Mouse (Mus musculus) kidney, embryonic 15.5 days (tissue): ENCODE data around the gene Abcc4. TPM values are rescaled to one million over a fixed set of nuclear protein-coding genes. Genes with fewer than 3 reads are reported as not detected.

ENCODE experiments used
- ATAC-seq: fragments of 200-750 bp; cut with Nextera tagmentation; replicated peaks from 2 replicates; pipeline ENCODE4 v1.8.0; 2017; ENCODE audit warnings: moderate TSS enrichment; ENCODE audit not compliant: low FRiP score
- H3K27ac ChIP-seq: fragments of 300-500 bp; sonication (generic); 2 replicates; pipeline ENCODE4 v1.5.1; 2015; ENCODE audit warnings: mild to moderate bottlenecking, inconsistent platforms
- H3K27me3 ChIP-seq: fragments of 300-500 bp; sonication (generic); 2 replicates; pipeline ENCODE4 v1.6.1; 2015; ENCODE audit warnings: inconsistent platforms
- H3K36me3 ChIP-seq: fragments of 300-500 bp; sonication (generic); 2 replicates; pipeline ENCODE4 v1.6.1; 2015; ENCODE audit warnings: inconsistent platforms
- H3K4me1 ChIP-seq: fragments of 300-500 bp; sonication (generic); 2 replicates; pipeline ENCODE4 v1.6.1; 2015; ENCODE audit warnings: inconsistent platforms
- H3K4me2 ChIP-seq: fragments of 300-500 bp; sonication (generic); 2 replicates; pipeline ENCODE4 v1.6.1; 2015; ENCODE audit warnings: moderate library complexity, mild to moderate bottlenecking, inconsistent platforms
- H3K4me3 ChIP-seq: fragments of 300-500 bp; sonication (generic); replicated peaks from 2 replicates; pipeline ENCODE4 v1.5.1; 2015; ENCODE audit warnings: mild to moderate bottlenecking, inconsistent platforms
- H3K9ac ChIP-seq: fragments of 300-500 bp; sonication (generic); 2 replicates; pipeline ENCODE4 v1.6.1; 2015; ENCODE audit warnings: mild to moderate bottlenecking, inconsistent platforms
- H3K9me3 ChIP-seq: fragments of 300-500 bp; sonication (generic); replicated peaks from 2 replicates; pipeline ENCODE4 v1.6.1; 2016; ENCODE audit warnings: inconsistent platforms
- WGBS: fragments of 180-500 bp; shearing (Covaris S2); methylation state at CpG from one replicate; pipeline ENCODE4 v1.1.7; 2015; ENCODE audit warnings: mixed read lengths; 5-methylcytosine and 5-hydroxymethylcytosine counted together
- microRNA-seq: library from miRNA; unstranded; fragments of <30 nt; microRNA quantifications from one replicate; pipeline ENCODE4, GENCODE M21; 2016
- polyA plus RNA-seq: library from polyadenylated mRNA; unstranded; fragments of >200 nt; fragmentation: Nextera tagmentation; extraction: Ambion mirVana; gene quantifications from 2 replicates; pipeline ENCODE4 v1.2.1, GENCODE M21; 2015

The Abcc4 gene
- polyA plus RNA-seq, 1 experiment from 2014 or later = 7.3 TPM

DNA sequence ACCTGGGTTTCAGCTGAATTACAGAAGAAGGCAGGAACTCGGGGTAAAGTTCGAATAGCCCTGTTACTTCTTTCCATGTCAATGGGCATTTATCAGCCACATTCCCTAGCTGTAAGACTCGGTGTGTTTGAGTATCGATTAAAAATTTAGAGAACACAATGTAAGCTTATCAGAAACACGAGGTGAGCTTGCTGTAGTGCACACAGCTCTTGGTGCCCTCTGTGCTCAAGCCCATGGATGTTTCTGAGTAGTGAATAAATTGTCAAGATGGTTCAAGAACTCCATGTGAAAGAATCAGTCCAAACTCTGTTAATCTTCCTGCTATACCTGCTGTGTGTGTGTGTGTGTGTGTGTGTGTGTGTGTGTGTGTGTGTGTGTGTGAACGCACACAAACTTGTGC lies 272.2 kb downstream of the Abcc4 start:
- Histone ChIP-seq H3K36me3 (no peaks in the 10 kb centered on the region), H3K4me1 (peaks cover 16% of the 10 kb centered on the region), H3K9ac (no peak overlapping the region), H3K9me3 (no peaks in the 10 kb centered on the region), H3K27me3 (peaks cover 60% of the 10 kb centered on the region), H3K27ac (no peak overlapping the region), H3K4me2 (no peak overlapping the region), H3K4me3 (no peak overlapping the region)
- 60% methylated on average over 6 of the region's 6 CpGs for WGBS
- no peak for ATAC-seq

Small RNA genes within 50 kb of the gene (microRNA-seq; reads per million reads assigned to microRNA genes)
- gene Mir6391 = not detected

Other genes with a start within 250 kb of the Abcc4 start
- 22.8 and 25.3 TPM in 2 replicates for gene Cldn10, start 81.7 kb upstream of the Abcc4 start, polyA plus RNA-seq
- gene Dzip1, start 219.2 kb upstream of the Abcc4 start, polyA plus RNA-seq = 17.6 and 20.1 TPM in 2 replicates
- 45.8 and 48.9 TPM in 2 replicates for gene Dnajc3, start 231.8 kb upstream of the Abcc4 start, polyA plus RNA-seq